Mouse (Mus musculus) layer of hippocampus, adult 11-12 months (tissue): Measurements from ENCODE around the gene Slc29a1.
"Not testable (repeated sequence)": the region's sequence is repeated elsewhere in the genome, so short reads cannot be mapped to it uniquely, and the experiment has no call there.

Source experiments
- DNase-seq: peaks from one replicate; pipeline ENCODE4 v3.0.0; 2022; ENCODE audit warnings: low spot score

The Slc29a1 gene

GRCm38 (mm10) chr17:45599446-45600242 is at the start of gene Slc29a1:
Gene Slc29a1 (minus strand): TSS chr17:45599606.
- DNase-seq = no peak

GRCm38 (mm10) chr17:45644185-45644584 is 44.8 kb upstream of the Slc29a1 start:
- DNase-seq = no peak

GRCm38 (mm10) chr17:45642701-45643100 is 43.3 kb upstream of the Slc29a1 start:
- peak; percentile 66 for DNase-seq

- no peak for DNase-seq
Measured at GRCm38 (mm10) chr17:45641981-45642380, 42.6 kb upstream of the Slc29a1 start.

- no peak for DNase-seq
Measured at GRCm38 (mm10) chr17:45638596-45639295, 39.3 kb upstream of the Slc29a1 start.

GRCm38 (mm10) chr17:45634033-45634432 is 34.6 kb upstream of the Slc29a1 start:
- DNase-seq = no peak

- no peak for DNase-seq
Measured at GRCm38 (mm10) chr17:45631940-45632339, 32.5 kb upstream of the Slc29a1 start.

- no peak for DNase-seq
Measured at GRCm38 (mm10) chr17:45630992-45631391, 31.6 kb upstream of the Slc29a1 start.

- peak; percentile 70 for DNase-seq
Measured at GRCm38 (mm10) chr17:45629861-45630694, 30.7 kb upstream of the Slc29a1 start.

GRCm38 (mm10) chr17:45628885-45629855 is 29.8 kb upstream of the Slc29a1 start:
- DNase-seq = no peak

GRCm38 (mm10) chr17:45628160-45628559 is 28.8 kb upstream of the Slc29a1 start:
- no peak for DNase-seq

GRCm38 (mm10) chr17:45626577-45627134 is 27.2 kb upstream of the Slc29a1 start:
- DNase-seq = peak; percentile 81

- not testable (repeated sequence) for DNase-seq
Measured at GRCm38 (mm10) chr17:45623425-45623824, 24.0 kb upstream of the Slc29a1 start.

GRCm38 (mm10) chr17:45619386-45620256 is 20.2 kb upstream of the Slc29a1 start:
- DNase-seq = no peak

GRCm38 (mm10) chr17:45618941-45619385 is 19.6 kb upstream of the Slc29a1 start:
- no peak for DNase-seq

- DNase-seq = no peak
Measured at GRCm38 (mm10) chr17:45617655-45618054, 18.2 kb upstream of the Slc29a1 start.

- no peak for DNase-seq
Measured at GRCm38 (mm10) chr17:45616679-45617078, 17.3 kb upstream of the Slc29a1 start.

- no peak for DNase-seq
Measured at GRCm38 (mm10) chr17:45616046-45616650, 16.7 kb upstream of the Slc29a1 start.

- no peak for DNase-seq
Measured at GRCm38 (mm10) chr17:45612921-45613320, 13.5 kb upstream of the Slc29a1 start.
